Mouse (Mus musculus) CH12.LX (cell line): ENCODE results near the gene Ifna2.

ENCODE experiments used
- BHLHE40 ChIP-seq: IDR thresholded peaks from 2 replicates; pipeline ENCODE4 v1.6.1; 2011; ENCODE audit warnings: mild to moderate bottlenecking, low read depth, low read length, improper control_type of control experiment
- CHD1 ChIP-seq: IDR thresholded peaks from 2 replicates; pipeline ENCODE4 v1.6.1; 2012; ENCODE audit warnings: low read depth, low read length, improper control_type of control experiment, inconsistent platforms
- CTCF ChIP-seq, 2 experiments: IDR thresholded peaks in 1 of 2; conservative IDR thresholded peaks in 1 of 2; 2 replicates each; pipeline ENCODE4 v1.5.1; 2011 to 2012; ENCODE audit warnings: low read depth in 2 of 2, low read length in 2 of 2, improper control_type of control experiment in 1 of 2, inconsistent platforms in 1 of 2, mild to moderate bottlenecking in 1 of 2, moderate library complexity in 1 of 2
- EP300 ChIP-seq: IDR thresholded peaks from 2 replicates; pipeline ENCODE4 v1.6.1; 2011; ENCODE audit warnings: low read length, improper control_type of control experiment
- JUND ChIP-seq: conservative IDR thresholded peaks from 2 replicates; pipeline ENCODE4 v1.6.1; 2011; ENCODE audit warnings: low read depth, low read length, improper control_type of control experiment
- KAT2A ChIP-seq: IDR thresholded peaks from 2 replicates; pipeline ENCODE4 v1.6.1; 2012; ENCODE audit warnings: low read length, improper control_type of control experiment, inconsistent platforms; ENCODE audit not compliant: insufficient replicate concordance
- MAZ ChIP-seq: IDR thresholded peaks from 2 replicates; pipeline ENCODE4 v1.6.1; 2012; ENCODE audit warnings: low read depth, mild to moderate bottlenecking, inconsistent platforms, low read length, improper control_type of control experiment, moderate library complexity
- POLR2A ChIP-seq: IDR thresholded peaks from 2 replicates; pipeline ENCODE4 v1.6.1; 2011; ENCODE audit warnings: low read depth, mild to moderate bottlenecking, improper control_type of control experiment, low read length

- TF ChIP-seq CTCF (conservative IDR thresholded peaks at IDR 0.05 in 1 of 2, IDR thresholded peaks at IDR 0.05 in 1 of 2; ENCODE audit: low read depth in 2 of 2, low read length in 2 of 2) (peak; percentile 66 to 84), POLR2A (no peak), JUND (no peak), KAT2A (no peak), CHD1 (no peak), MAZ (peak; percentile 82), EP300 (0 out of 2 replicates have a peak, but pooled peaks have one; percentile 8), BHLHE40 (no peak)
These were observed 42.5 kb downstream of the Ifna2 start for GRCm38 (mm10) chr4:88641077-88641831.
